Mouse (Mus musculus) neutrophil, adult 5-6 weeks (primary cell): Measurements from ENCODE around the gene Cul1. TPM values are rescaled to one million over a fixed set of nuclear protein-coding genes. Genes with fewer than 3 reads are reported as not detected.
"Not testable (repeated sequence)": the region's sequence is repeated elsewhere in the genome, so short reads cannot be mapped to it uniquely, and the experiment has no call there.

Experiments
- ATAC-seq: fragments of 151-379, 151-347 bp; 2 replicates; pipeline ENCODE4 v1.8.0; 2017; ENCODE audit warnings: mild to moderate bottlenecking, moderate TSS enrichment; ENCODE audit not compliant: insufficient number of reproducible peaks, poor library complexity, low FRiP score, severe bottlenecking; ENCODE audit errors: extremely low read depth
- total RNA-seq: library from RNA; stranded (forward); fragments of 200-1000 nt; gene quantifications from 2 replicates; pipeline ENCODE4 v1.2.3, GENCODE M21; 2017

Cul1 gene
- total RNA-seq, result 125 and 148 TPM in 2 replicates

DNA sequence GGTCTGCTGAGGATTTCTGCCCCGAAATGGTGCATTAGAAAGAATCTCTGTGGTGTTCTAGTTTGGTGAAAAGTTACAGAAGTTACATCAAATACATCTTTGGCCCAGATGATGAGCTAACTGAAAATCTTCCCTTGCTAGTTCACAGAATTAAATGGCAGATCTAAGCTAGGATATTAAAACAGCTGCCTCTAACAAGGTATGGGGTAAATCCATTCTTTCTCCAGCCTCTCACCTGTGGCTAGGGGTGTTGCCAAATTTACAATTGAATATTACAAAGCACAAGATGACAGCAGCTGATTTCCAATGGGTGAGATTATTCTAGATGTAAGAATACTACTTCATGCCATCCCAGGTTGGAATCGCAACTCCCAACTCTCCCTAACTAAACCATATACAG is at the start of gene Cul1:
Gene Cul1 (plus strand): TSS at position 301 of the 400 bp plus-strand sequence.
- ATAC-seq, result no peak

DNA sequence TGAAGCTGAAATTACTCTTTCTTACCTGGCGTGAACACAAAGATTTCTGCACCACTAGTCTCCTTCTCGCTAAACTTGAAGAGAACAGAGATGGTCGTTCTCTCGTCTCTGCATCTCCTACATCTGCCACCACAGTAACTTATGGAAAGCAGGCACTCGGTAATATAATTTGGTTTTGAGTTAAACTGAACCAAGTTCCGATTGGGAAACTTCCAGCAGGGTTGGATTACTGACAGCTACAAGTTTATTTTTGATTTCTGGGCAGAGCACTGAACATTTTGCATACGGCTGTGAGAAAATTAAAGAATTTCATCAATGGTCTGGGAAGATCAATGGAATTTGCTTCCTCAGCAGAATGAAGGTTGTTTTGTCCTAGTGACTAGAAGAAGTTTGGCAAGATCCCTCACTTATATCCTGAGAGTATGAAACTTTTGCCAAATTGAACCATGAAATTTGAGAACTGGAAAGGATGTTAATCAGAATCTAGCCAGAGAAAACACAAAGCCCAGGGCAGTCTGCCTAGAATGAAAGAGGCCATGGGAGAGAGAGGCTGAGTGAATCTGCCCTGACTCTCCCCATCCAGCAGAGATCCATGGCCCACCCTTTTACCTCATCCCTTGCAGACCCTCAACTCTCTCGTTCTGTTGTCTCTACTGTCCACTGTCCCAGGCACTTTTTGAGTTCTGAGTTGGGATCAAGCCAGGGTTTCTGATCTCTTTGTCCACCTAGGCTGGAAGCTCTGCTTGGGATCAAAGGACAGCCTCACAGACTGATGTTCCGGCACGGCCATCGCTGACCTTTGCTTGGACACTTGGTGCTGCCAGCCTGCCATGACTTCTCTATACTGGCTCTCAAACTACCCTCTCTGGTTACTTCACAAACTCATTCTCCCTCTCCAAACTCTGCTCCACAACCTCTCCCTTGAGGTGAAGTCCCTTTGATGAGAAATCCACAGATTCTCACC is 48.5 kb upstream of the Cul1 start:
- no peak for ATAC-seq

DNA sequence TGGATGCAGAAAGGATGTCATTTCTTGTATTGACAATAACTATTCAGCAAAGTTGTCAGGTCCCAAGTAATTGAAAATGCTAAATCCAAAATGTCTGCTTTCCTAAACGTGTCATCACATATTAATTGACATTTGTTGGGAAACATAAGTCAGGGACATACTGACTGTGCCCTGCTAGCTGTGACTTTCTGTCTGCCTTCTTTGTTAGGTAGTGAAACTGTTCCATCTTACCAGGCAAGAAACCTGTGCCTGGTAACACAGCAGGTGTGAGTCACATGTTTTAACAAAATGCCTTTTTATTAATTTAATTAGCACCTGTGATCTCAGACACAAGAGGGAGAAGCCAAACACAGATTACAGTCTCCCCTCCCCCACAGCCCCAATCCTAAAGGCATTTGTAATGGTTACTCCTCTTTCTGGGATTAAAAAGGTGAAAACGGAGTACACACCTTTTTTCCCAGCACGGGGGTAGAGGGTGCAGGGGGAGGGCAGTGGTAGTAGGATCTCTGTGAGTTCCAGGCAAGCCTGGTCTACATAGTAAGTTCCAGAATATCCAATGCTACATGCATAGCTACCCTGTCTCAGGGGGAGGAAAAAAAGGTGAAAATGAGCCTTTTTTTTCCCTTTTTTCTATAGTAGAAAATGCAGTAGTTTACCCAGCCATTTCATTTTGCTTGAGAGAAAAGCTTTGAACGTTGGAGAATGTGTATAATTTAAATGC is 40.2 kb upstream of the Cul1 start:
- ATAC-seq, result no peak

DNA sequence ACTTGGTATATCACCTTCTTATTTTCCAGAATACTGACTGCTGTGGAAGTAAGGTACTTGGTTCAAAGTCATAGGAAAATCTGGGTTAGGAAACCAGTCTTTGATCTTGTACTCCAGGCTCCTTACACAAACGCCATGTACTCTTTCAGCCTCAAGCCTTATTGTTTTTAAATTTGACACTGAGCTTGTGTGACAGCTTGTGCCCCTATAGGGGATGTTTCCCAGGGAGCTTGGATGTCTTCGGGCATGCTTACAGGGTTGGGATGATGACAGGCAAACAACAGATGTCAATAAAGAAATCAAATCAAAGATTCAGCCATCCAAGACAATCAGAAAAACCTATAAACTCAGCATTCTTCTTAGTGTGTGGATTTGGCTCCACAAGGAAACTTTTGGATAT is 39.5 kb upstream of the Cul1 start:
- ATAC-seq, result no peak

DNA sequence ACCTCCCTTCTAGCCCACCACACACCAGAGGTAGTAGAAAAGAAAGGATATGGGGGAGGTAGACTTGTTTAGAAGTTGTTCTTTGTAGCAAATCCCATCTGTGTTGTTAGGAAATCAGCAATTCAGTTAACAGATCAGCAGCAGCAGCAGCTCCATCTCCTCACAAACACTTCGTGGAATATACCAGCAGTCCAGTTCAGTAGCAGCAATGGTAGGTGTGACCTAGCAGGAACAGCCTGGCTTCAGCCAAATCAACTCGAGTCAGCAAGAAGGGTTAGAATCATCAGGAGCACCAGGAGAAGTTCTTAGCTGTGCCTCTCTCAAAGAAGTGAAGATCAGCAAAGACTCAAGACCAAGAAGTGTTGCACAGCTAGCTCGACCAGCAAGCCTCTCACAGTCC is 34.5 kb upstream of the Cul1 start:
- no peak for ATAC-seq

DNA sequence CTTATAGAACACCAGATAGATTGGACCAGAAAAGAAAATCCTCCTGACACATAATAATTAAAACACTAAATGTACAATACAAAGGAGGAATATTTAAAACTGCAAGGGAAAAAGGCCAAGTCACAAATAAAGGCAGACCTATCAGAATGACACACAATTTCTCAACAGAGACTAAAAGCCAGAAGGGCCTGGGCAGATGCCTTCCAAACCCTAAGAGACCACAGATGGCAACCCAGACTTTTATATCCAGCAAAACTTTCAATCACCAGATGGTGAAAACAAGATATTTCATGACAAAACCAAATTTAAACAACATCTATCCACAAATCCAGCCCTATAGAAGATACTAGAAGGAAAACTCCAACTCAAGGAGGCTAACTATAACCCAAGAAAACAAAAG is 33.0 kb upstream of the Cul1 start:
- ATAC-seq, result no peak

DNA sequence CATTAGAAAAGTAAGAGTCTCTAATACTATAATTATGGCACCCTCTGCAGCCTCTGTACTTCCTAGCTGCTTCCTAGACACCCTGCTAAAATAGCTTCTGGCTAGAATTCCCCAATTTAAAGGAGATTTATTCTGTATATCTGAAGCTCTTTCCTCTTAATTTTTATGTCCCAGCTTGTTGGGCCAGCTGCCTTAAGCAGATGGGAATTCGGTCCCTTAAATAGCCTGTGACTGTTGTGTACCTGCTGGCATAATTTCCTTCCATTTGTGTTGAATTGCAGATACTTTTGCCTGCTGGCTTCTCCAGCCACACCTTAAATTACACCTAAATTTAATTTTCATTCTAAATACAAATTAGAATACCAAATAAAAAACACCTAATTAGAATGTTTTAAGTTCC is 32.0 kb upstream of the Cul1 start:
- ATAC-seq, result no peak

DNA sequence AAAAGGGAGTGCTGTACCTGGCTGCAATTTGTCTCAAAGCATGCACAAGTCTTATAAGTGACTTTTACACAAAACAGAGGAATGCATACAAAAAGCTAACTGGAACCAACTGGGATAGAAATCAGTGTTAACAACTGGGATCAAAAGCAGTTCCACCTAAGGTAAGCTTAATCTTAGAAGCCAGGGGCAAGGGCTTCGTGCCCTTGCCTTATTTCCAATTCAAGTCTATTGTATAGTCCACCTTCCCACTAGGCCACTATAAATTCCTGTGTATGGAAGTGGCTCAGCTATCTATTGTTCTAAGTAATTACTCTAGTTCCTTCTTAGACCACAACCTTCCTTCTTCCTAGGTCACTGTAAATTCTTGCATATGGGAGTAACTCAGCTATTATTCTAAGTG is 27.1 kb upstream of the Cul1 start:
- no peak for ATAC-seq

DNA sequence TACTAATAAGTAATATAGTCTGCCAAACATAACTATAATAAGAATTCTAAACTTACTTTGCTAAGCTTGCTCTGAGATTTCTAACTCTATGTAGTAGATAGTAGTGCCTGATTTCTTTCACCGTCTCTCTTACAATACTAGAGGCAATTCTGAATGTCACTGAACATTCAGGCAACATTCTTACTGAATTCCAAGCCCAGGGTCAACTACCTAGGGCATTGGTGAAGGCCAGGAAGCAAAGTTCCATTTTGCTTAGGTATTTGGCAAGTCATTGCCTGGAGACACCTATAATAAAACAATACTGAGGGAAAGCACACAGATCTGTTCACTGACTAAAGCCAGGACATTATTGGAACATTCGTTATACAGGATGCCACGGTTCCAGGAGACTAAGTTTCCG is 26.6 kb upstream of the Cul1 start:
- not testable (repeated sequence) for ATAC-seq

DNA sequence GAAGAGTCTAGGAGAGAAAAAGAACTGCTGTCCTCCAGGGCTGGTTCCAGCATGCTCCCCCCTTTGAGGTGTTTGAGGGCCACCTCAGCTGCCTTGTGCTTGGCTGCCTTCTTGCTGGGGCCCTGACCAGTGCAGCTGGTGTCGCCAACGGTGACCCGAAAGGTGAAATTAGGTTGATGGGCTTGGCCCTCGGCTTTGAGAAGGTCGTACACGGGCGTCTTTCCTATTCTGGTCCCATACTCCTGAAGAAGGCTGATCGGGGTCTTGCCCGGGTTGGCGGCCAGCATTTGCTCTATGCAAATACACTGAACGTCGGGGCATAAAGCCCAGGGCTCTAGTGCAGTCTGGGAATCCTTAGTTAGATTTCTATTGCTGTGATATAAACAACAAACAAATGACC is 20.4 kb upstream of the Cul1 start:
- ATAC-seq, result not testable (repeated sequence)

DNA sequence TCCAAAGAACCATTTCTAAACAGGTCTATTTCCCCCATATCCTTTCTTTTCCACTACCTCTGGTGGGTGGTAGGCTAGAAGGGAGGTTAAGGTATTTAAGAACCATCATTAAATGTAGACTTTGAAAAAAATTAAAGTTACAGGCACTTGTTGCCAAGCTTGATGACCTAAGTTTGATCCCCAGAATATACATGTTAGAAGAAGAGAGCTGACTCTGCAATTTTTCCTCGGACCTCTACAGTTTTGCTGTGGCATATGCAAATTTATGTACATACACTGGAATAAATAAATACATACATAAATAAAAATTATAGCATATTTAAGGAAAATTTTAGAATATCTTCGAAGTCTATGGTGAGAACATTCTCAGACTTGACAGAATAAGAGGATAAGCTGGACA is 13.1 kb upstream of the Cul1 start:
- no peak for ATAC-seq

DNA sequence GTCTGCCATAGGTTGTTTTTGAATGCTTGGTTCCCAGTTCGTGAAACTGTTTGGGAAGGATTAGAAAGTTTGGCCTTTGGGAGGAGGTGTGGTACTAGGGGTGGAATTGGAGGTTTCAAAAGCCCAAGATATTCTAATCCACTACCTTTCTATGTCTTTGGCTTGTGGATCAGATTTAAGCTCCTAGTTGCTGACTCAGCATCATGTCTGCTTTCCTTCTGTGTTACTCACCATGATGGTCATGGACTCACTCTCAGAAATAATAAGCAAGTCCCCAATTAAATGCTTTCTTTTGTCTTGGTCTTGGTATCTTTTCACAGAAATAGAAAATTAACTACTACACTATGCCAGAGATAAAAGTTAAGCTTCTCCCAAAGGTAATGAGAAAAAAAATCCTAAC is 5.5 kb upstream of the Cul1 start:
- no peak for ATAC-seq

DNA sequence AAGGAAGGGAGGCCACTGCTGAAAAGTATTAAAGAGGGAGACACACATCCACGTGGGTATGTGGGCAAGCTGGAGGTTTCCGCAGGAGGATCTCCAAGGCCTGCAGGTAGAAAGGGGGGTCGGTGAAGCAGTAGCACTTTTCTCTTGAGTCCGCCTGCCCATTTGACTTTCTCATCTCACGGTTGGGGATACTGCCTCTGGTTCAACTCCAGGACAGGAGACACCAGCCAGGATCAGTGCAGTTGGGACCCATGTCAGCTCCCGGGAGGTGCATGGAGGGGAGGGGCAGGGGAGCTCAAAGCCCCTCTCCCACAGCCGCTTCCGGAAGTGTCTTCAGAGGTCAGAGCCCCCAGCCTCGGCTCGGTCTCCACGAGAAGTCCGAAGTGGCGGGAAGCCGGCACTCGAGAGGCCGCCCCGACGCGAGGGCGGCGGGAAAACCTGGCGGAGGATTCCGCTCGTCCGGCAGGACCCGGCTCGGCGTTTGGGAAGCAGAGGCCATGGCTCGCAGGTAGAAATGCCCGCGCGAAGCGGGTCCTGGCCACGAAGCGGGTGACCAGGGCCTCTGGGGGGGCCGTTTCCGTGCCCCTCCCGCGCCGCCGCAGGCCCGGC is 428 bp downstream of the Cul1 start:
- ATAC-seq, result no peak

DNA sequence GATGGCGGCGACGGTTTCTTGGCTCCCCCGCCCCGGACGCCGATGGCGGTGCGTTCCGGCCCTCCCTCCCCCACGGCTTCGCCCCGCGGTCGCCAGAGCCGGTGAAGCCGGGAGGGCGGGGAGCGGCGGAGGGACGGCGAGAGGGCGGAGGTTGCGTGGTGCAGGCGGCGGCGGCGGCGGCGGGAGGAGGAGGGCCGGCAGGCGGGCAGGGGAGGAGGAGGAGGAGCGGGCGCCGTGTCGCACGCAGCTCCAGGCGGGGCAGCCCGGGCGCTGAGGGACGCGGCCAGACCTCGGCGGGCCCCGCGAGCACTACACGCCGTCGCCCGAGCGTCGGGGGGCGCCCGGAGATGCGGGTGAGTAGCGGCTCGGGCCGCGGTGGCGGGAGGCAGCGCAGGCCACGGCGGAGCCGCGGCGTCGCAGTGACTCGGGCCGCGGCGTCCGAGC is 955 bp downstream of the Cul1 start:
- peak; percentile 66 for ATAC-seq

DNA sequence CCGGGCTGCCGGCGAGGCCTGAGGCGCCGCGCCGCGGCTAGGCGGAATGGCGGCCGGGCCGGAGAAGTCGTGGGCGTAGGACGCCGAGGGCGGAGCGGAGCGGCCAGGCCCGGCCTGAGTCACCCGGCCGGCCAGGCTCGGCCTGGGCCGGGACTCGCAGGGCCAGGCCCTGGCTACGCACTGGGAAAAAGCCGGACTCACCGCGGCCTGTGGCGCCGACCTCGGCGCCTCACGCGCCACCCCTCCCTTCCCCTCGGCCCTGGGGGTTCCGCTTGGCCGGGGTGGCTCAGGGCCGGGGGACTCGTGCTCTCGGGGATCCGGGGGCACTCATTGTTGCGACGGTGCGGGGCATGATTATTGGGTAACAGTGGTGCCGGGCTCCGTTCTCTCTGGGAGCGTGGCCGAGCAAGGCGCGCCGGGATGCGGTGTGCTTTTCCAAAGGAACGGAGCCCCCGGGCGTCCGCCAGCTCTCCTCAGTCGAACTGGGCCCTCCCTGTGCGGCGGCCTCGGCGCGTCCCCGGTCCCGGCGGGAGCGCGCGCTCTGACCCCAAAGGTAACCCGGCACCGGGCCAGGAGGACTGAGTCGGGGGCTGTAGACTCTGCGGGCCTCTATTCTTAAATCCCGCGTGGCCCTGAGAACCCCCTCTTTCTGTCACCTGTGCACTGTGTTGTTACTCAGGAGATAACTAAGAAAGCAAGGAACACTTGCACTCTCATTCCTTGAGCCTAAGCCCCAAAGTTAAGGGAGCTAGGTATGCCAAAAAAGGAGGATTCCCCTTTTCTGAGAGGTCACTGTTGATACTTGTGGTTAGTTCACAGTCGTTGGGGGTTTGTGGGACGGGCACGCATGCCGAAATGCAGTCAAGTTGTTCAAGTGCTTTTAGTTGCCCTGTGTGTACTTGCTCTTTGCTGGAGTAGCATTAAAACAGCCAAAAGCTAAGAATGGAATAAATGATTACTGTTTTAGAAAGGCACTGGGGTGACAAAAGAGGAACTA is 1.7 kb downstream of the Cul1 start:
- ATAC-seq, result peak; percentile 29

DNA sequence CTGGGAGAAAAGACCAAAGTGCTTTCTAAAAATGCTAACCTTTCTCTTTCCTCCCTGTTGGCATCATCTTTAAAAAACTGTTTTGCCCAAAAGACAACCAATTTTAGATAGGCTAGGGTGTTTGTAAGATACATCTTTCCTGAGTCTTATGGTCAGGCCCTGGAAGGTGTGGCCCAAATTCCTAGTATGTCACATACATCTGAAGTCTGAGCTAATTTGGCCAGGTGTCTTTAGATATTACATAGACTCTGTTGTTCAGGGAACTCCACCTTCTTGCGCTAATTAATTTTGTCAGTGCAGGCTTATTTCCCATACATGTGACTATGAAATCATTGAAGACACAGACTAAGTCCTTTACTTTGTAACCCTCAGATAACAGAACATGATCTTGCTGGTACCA is 2.6 kb downstream of the Cul1 start:
- no peak for ATAC-seq

DNA sequence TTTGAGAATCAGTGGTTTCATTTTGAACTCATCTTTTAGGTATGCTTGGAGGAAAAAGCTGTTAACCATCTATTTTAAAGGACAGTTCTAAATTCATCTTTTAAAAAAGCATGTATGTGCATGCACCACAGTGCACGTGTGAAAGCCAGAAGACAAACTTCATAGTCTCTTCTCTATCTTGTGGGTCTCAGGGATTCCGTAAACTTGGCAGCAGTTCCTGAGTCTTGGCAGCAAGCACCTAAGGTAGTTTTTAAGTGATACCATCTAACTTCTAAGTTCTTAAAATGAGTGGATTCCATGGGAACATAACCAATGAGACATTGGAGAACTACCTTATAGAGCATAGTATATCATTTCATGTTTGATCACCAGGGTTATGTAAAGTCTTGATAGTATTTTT is 3.7 kb downstream of the Cul1 start:
- ATAC-seq, result no peak

DNA sequence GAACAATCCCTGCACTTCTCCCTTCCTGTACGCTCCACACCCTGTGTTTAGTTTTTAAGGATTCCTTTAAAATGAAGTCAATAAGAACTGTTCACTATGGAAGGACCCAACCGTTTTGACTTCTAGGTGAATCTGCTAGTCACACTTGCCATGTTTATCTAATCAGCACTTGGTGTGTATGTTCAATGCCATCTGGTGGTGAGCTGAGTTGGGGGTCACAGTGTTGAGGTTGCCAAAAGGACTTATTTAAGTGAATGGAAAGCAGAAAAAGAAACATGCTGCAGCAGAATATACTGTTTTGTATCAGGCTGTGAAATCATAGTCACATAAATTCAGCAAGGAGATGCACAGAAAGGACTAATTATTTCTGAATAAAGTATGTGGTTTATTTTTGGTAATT is 12.2 kb downstream of the Cul1 start:
- no peak for ATAC-seq

DNA sequence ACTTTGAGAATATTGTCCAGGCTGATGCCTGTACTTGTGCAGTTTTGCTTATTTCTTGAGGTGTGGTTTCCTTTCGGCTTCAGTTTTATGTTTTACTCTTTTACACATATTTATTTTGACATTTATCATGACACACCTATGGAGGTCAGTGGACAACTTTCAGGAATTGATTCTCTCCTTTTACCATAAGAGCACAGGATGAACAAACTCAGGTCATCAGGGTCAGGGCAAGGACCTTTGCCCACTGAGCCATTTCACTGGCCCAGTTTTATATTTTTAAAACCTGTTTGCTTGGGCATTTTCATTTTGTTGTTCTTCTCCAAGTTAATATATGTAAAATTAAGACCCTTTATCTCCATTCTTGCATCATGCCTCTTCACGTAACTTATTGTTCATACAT is 13.3 kb downstream of the Cul1 start:
- no peak for ATAC-seq
